Mouse (Mus musculus): ENCODE data around the gene Fstl1. TPM values are rescaled to one million over a fixed set of nuclear protein-coding genes. Genes with fewer than 3 reads are reported as not detected.
A peak's percentile ranks its signal among the peaks of the same experiment; 100 is the strongest.

Gene Fstl1
- polyA plus RNA-seq (2015; fragmentation: Nextera tagmentation; extraction: Ambion mirVana): 126 and 133 TPM in 2 replicates

- Histone ChIP-seq H3K9ac (peak within 1 kb of the TSS; percentile 85), H3K4me1 (replicated peaks) (peaks cover 35% of the 10 kb centered on the region), H3K36me3 (no peaks in the 10 kb centered on the region), H3K4me2 (peak within 1 kb of the TSS; percentile 85), H3K27me3 (no peaks in the 10 kb centered on the region), H3K4me3 (peak within 1 kb of the TSS; percentile 67), H3K27ac (peak within 1 kb of the TSS; percentile 71), H3K9me3 (no peaks in the 10 kb centered on the region)
- ATAC-seq (ENCODE audit: low FRiP score): peak; percentile 71
- under 1% methylated on average over 50 of the region's 52 CpGs for WGBS
These were observed at the start of gene Fstl1 for GRCm38 (mm10) chr16:37776860-37777651. Fstl1 (plus strand) TSS chr16:37776873.

GRCm38 (mm10) chr16:37728674-37729073, 48.0 kb upstream of the Fstl1 start:
- H3K9me3 ChIP-seq: no peaks in the 10 kb centered on the region
- H3K9ac ChIP-seq: no peak overlapping the region
- no peak for ATAC-seq (ENCODE audit: low FRiP score)
- H3K27me3 ChIP-seq: no peaks in the 10 kb centered on the region
- no peak overlapping the region for H3K4me3 ChIP-seq
- H3K27ac ChIP-seq: no peak overlapping the region
- no peaks in the 10 kb centered on the region for H3K36me3 ChIP-seq
- peaks cover 12% of the 10 kb centered on the region for H3K4me1 ChIP-seq (replicated peaks)
- H3K4me2 ChIP-seq: no peak overlapping the region
- WGBS: 86% methylated on average over 1 of the region's 1 CpGs

- Histone ChIP-seq H3K4me1 (replicated peaks) (peaks cover 12% of the 10 kb centered on the region), H3K4me2 (no peak overlapping the region), H3K36me3 (no peaks in the 10 kb centered on the region), H3K27me3 (no peaks in the 10 kb centered on the region), H3K9me3 (no peaks in the 10 kb centered on the region), H3K27ac (0 out of 2 replicates have a peak overlapping the region, but pooled peaks have one; percentile 23), H3K9ac (no peak overlapping the region), H3K4me3 (no peak overlapping the region)
- no peak for ATAC-seq (ENCODE audit: low FRiP score)
- 76% methylated on average over 9 of the region's 9 CpGs for WGBS
These were observed 47.1 kb upstream of the Fstl1 start for GRCm38 (mm10) chr16:37729381-37730150.

GRCm38 (mm10) chr16:37730293-37730835, 46.3 kb upstream of the Fstl1 start:
- WGBS: 85% methylated on average over 8 of the region's 8 CpGs
- H3K4me2 ChIP-seq: no peak overlapping the region
- H3K9me3 ChIP-seq: no peaks in the 10 kb centered on the region
- no peak overlapping the region for H3K4me3 ChIP-seq
- no peak overlapping the region for H3K9ac ChIP-seq
- no peak overlapping the region for H3K27ac ChIP-seq
- ATAC-seq (ENCODE audit: low FRiP score): no peak
- H3K36me3 ChIP-seq: no peaks in the 10 kb centered on the region
- no peaks in the 10 kb centered on the region for H3K27me3 ChIP-seq
- H3K4me1 ChIP-seq (replicated peaks): peaks cover 12% of the 10 kb centered on the region

- WGBS: 80% methylated on average over 4 of the region's 4 CpGs
- ATAC-seq (ENCODE audit: low FRiP score): no peak
- Histone ChIP-seq H3K36me3 (no peaks in the 10 kb centered on the region), H3K27me3 (no peaks in the 10 kb centered on the region), H3K9me3 (no peaks in the 10 kb centered on the region), H3K9ac (no peak overlapping the region), H3K4me2 (no peak overlapping the region), H3K4me1 (replicated peaks) (peaks cover 12% of the 10 kb centered on the region), H3K4me3 (no peak overlapping the region), H3K27ac (no peak overlapping the region)
These were observed 45.2 kb upstream of the Fstl1 start for GRCm38 (mm10) chr16:37731431-37731830.

- Histone ChIP-seq H3K4me2 (no peak overlapping the region), H3K9ac (no peak overlapping the region), H3K27ac (peak overlapping the region; percentile 30; the same call in 1 of the 2 replicates), H3K36me3 (no peaks in the 10 kb centered on the region), H3K9me3 (no peaks in the 10 kb centered on the region), H3K4me3 (no peak overlapping the region), H3K4me1 (replicated peaks) (peaks cover 12% of the 10 kb centered on the region), H3K27me3 (no peaks in the 10 kb centered on the region)
- no peak for ATAC-seq (ENCODE audit: low FRiP score)
- 67% methylated on average over 7 of the region's 7 CpGs for WGBS
These were observed 44.5 kb upstream of the Fstl1 start for GRCm38 (mm10) chr16:37732023-37732761.

- Histone ChIP-seq H3K9me3 (no peaks in the 10 kb centered on the region), H3K4me1 (replicated peaks) (no peaks in the 10 kb centered on the region), H3K27ac (no peak overlapping the region), H3K27me3 (no peaks in the 10 kb centered on the region), H3K4me2 (no peak overlapping the region), H3K9ac (no peak overlapping the region), H3K4me3 (no peak overlapping the region), H3K36me3 (no peaks in the 10 kb centered on the region)
- no peak for ATAC-seq (ENCODE audit: low FRiP score)
- 90% methylated on average over 2 of the region's 2 CpGs for WGBS
These were observed 36.6 kb upstream of the Fstl1 start for GRCm38 (mm10) chr16:37740076-37740475.

- WGBS: 87% methylated on average over 4 of the region's 4 CpGs
- Histone ChIP-seq H3K4me2 (no peak overlapping the region), H3K9ac (no peak overlapping the region), H3K27ac (no peak overlapping the region), H3K4me3 (no peak overlapping the region), H3K36me3 (no peaks in the 10 kb centered on the region), H3K9me3 (no peaks in the 10 kb centered on the region), H3K27me3 (no peaks in the 10 kb centered on the region), H3K4me1 (replicated peaks) (no peaks in the 10 kb centered on the region)
- ATAC-seq (ENCODE audit: low FRiP score): no peak
These were observed 34.4 kb upstream of the Fstl1 start for GRCm38 (mm10) chr16:37742266-37742665.

GRCm38 (mm10) chr16:37752876-37753275, 23.8 kb upstream of the Fstl1 start:
- WGBS: 20% methylated on average over 2 of the region's 2 CpGs
- ATAC-seq (ENCODE audit: low FRiP score): no peak
- no peak overlapping the region for H3K4me2 ChIP-seq
- no peak overlapping the region for H3K27ac ChIP-seq
- H3K9me3 ChIP-seq: no peaks in the 10 kb centered on the region
- no peaks in the 10 kb centered on the region for H3K4me1 ChIP-seq (replicated peaks)
- H3K36me3 ChIP-seq: no peaks in the 10 kb centered on the region
- no peak overlapping the region for H3K4me3 ChIP-seq
- no peak overlapping the region for H3K9ac ChIP-seq
- no peaks in the 10 kb centered on the region for H3K27me3 ChIP-seq

GRCm38 (mm10) chr16:37753809-37754208, 22.9 kb upstream of the Fstl1 start:
- Histone ChIP-seq H3K4me2 (no peak overlapping the region), H3K36me3 (no peaks in the 10 kb centered on the region), H3K27me3 (no peaks in the 10 kb centered on the region), H3K4me3 (no peak overlapping the region), H3K9me3 (no peaks in the 10 kb centered on the region), H3K9ac (no peak overlapping the region), H3K27ac (no peak overlapping the region), H3K4me1 (replicated peaks) (no peaks in the 10 kb centered on the region)
- ATAC-seq (ENCODE audit: low FRiP score): no peak
- 87% methylated on average over 1 of the region's 1 CpGs for WGBS

GRCm38 (mm10) chr16:37754483-37754882, 22.2 kb upstream of the Fstl1 start:
- no peaks in the 10 kb centered on the region for H3K36me3 ChIP-seq
- H3K27ac ChIP-seq: no peak overlapping the region
- no peaks in the 10 kb centered on the region for H3K27me3 ChIP-seq
- no peak overlapping the region for H3K4me3 ChIP-seq
- H3K9me3 ChIP-seq: no peaks in the 10 kb centered on the region
- no peaks in the 10 kb centered on the region for H3K4me1 ChIP-seq (replicated peaks)
- ATAC-seq (ENCODE audit: low FRiP score): no peak
- 52% methylated on average over 4 of the region's 4 CpGs for WGBS
- no peak overlapping the region for H3K4me2 ChIP-seq
- no peak overlapping the region for H3K9ac ChIP-seq

- Histone ChIP-seq H3K4me2 (no peak overlapping the region), H3K4me3 (no peak overlapping the region), H3K27ac (no peak overlapping the region), H3K27me3 (no peaks in the 10 kb centered on the region), H3K36me3 (no peaks in the 10 kb centered on the region), H3K9me3 (no peaks in the 10 kb centered on the region), H3K9ac (no peak overlapping the region), H3K4me1 (replicated peaks) (no peaks in the 10 kb centered on the region)
- no peak for ATAC-seq (ENCODE audit: low FRiP score)
- 97% methylated on average over 2 of the region's 2 CpGs for WGBS
These were observed 19.4 kb upstream of the Fstl1 start for GRCm38 (mm10) chr16:37757223-37757622.

Measured in hindbrain, embryonic 13.5 days (tissue).